Mouse (Mus musculus) cerebellum, adult 2 months (tissue): ENCODE data around the gene Nup62. TPM values are rescaled to one million over a fixed set of nuclear protein-coding genes. Genes with fewer than 3 reads are reported as not detected.

ENCODE experiments used
- DNase-seq, 2 experiments: peaks; one replicate each; pipeline ENCODE4 v3.0.0; 2021
- H3K27ac ChIP-seq: fragments of 200-500 bp; 2 replicates; pipeline ENCODE4 v1.5.1; 2012; ENCODE audit warnings: low read length, control low read depth, inconsistent platforms; ENCODE audit not compliant: insufficient read depth
- H3K27me3 ChIP-seq: fragments of 200-500 bp; 2 replicates; pipeline ENCODE4 v1.6.1; 2012; ENCODE audit warnings: inconsistent platforms, mild to moderate bottlenecking, low read length, moderate library complexity; ENCODE audit not compliant: control insufficient read depth, insufficient read depth
- H3K4me1 ChIP-seq: fragments of 200-500 bp; 2 replicates; pipeline ENCODE4 v1.6.1; 2011; ENCODE audit warnings: low read length; ENCODE audit not compliant: control insufficient read depth, insufficient read depth
- H3K4me3 ChIP-seq: fragments of 200-500 bp; replicated peaks from 2 replicates; pipeline ENCODE3; 2011; ENCODE audit warnings: mild to moderate bottlenecking, low read depth, low read length, control low read depth; ENCODE audit not compliant: insufficient read depth
- CTCF ChIP-seq: fragments of 200-500 bp; IDR thresholded peaks from 2 replicates; pipeline ENCODE4 v1.5.1; 2011; ENCODE audit warnings: low read depth, mild to moderate bottlenecking, control low read depth, low read length, moderate library complexity, borderline replicate concordance; ENCODE audit not compliant: insufficient read depth
- POLR2A ChIP-seq: fragments of 200-500 bp; IDR thresholded peaks from 2 replicates; pipeline ENCODE4 v1.6.1; 2011; ENCODE audit warnings: low read length, control low read depth, borderline replicate concordance; ENCODE audit not compliant: insufficient read depth
- WGBS: fragments of 180-500 bp; shearing (Covaris S2); methylation state at CpG from one replicate; pipeline ENCODE4 v1.1.7; 2018; 5-methylcytosine and 5-hydroxymethylcytosine counted together
- polyA plus RNA-seq: library from polyadenylated mRNA; depleted of rRNA; stranded (reverse); fragments of >200 nt; gene quantifications from 2 replicates; pipeline ENCODE4 v1.2.3, GENCODE M21; 2012; rRNA removed

The Nup62 gene
- polyA plus RNA-seq, result 28.9 and 29.4 TPM in 2 replicates

- Histone ChIP-seq H3K4me1 (peaks cover 14% of the 10 kb centered on the region), H3K27me3 (no peaks in the 10 kb centered on the region), H3K27ac (peak within 1 kb of the TSS; percentile 79), H3K4me3 (peak within 1 kb of the TSS; percentile 83)
- TF ChIP-seq CTCF, result no peak
- peak; percentile 51; the same call in 1 of the 2 replicates for TF ChIP-seq POLR2A
- DNase-seq, result peak; percentile 98
- under 1% methylated on average over 62 of the region's 62 CpGs for WGBS
These were observed at the start of gene Nup62, which contains the start of gene Il4i1 for GRCm38 (mm10) chr7:44815721-44816469. Gene Nup62, plus strand, starts transcription at chr7:44816088. Gene Il4i1, plus strand, starts transcription at chr7:44816387.

- TF ChIP-seq CTCF, result no peak
- no peak for TF ChIP-seq POLR2A
- DNase-seq, result no peak
- Histone ChIP-seq H3K27me3 (no peaks in the 10 kb centered on the region), H3K4me3 (no peak overlapping the region), H3K27ac (no peak overlapping the region), H3K4me1 (no peaks in the 10 kb centered on the region)
- WGBS, result 80% methylated on average over 5 of the region's 5 CpGs
These were observed 47.8 kb upstream of the Nup62 start for GRCm38 (mm10) chr7:44768129-44768528.

DNA sequence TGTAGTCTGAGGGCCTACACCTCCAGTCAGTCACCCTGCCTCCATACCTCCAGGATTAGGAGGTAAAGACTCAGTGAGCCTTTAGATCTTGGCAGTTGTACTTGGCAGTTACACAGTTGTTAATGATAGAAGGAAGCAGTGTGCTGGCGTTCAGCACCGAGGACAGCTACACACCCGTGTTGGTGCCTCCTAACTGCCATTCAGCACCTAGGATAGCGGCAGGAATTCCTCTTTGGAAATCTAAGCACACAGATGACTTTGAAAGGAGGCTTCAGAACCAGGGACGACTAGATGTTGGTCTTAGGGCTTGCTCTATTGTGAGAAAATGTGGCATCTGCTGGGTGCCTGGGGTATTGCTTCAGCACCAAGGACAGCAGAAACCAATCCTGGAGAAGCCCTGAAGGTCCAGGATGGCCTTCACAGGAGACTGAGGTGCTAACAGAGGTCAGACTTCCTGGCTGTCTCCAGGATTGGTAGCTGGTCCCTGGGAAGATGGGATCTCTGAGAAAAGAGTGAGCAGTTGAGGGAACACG is 45.8 kb upstream of the Nup62 start:
- H3K4me1 ChIP-seq, result no peaks in the 10 kb centered on the region
- 27% methylated on average over 6 of the region's 6 CpGs for WGBS
- H3K4me3 ChIP-seq, result no peak overlapping the region
- H3K27ac ChIP-seq, result no peak overlapping the region
- TF ChIP-seq CTCF (no peak), POLR2A (no peak)
- no peak for DNase-seq
- no peaks in the 10 kb centered on the region for H3K27me3 ChIP-seq

DNA sequence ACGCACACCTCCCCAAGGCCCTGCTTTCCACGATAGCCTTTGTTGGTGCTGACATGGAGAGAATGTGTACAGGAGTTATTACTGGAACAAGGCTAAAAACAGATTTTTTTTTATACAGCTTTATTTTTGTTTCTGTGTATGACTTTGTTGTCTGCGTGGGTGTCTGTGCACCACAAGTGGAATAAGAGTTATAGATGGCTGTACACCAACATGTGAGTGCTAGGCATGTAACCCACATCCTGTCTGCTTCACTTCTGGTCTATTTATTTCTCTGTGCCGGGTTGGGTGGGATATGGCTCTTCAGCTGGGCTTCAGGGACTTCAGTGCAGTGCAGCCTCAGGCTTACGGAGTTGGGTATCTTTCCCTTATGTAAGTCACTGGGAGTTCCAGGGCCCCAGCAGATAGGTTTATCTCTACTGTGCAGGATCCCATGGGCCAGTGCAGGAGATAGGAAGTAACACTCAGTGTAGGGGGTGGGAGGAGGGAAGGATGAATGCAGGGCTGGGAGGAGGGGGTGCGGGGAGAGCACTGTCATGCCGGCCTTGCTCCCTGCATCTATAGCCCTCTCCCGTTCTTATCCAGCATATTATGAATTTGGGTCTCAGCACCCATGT is 43.2 kb upstream of the Nup62 start:
- 89% methylated on average over 8 of the region's 8 CpGs for WGBS
- DNase-seq, result no peak
- Histone ChIP-seq H3K27me3 (no peaks in the 10 kb centered on the region), H3K4me1 (no peaks in the 10 kb centered on the region), H3K27ac (no peak overlapping the region), H3K4me3 (no peak overlapping the region)
- TF ChIP-seq CTCF (no peak), POLR2A (no peak)

DNA sequence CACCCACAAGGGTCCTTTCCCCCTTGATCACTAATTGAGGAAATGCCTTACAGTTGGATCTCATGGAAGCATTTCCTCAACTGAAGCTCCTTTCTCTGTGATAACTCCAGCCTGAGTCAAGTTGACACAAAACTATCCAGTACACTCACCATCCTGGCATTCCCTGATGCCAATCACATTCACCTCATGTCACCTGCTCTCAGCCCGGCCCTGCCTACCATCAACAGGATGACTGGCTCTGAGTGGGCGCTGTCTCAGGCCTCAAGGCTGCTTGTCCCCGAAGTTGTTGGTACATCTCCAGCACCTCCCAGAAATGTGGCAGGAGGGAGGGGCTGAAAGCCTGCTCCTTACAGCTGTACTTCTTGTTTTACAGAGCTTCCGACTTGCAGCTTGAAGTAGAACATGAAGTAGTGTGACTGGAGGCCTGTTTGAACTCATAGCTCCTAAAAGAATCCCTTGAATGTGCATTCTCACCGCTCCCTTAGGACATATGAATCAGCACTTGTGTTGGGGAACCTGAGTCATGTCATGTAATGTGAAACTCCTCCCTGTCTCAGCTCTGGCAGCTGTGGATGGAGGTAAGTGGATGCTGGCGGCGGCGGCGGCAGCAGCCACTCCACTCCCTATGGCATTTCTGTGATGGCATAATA is 38.9 kb upstream of the Nup62 start:
- whole genome bisulfite sequencing, result 92% methylated on average over 9 of the region's 9 CpGs
- no peak overlapping the region for H3K27ac ChIP-seq
- no peaks in the 10 kb centered on the region for H3K27me3 ChIP-seq
- no peak for TF ChIP-seq POLR2A
- no peak for TF ChIP-seq CTCF
- no peaks in the 10 kb centered on the region for H3K4me1 ChIP-seq
- DNase-seq, result no peak
- H3K4me3 ChIP-seq, result no peak overlapping the region

DNA sequence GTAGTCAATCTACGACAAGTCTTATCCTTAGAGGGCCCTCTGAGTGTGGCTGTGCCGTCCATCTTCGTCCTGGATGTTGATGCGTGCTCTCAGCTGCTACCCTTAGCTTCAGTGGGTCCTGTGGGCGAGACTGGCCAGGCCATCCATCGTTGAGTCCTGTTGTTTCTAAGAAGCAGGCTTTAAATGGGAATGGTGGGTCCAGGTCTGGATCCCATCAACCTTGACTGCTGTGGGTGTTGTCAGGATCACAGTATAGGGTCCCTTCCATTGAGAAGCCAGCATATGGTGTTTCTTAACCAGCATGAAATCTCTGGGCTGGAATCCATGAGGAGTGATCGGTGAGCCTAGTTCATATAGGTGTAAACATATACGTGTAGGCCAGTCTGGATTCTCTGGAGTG is 35.8 kb upstream of the Nup62 start:
- 84% methylated on average over 8 of the region's 8 CpGs for WGBS
- Histone ChIP-seq H3K27ac (no peak overlapping the region), H3K4me3 (no peak overlapping the region), H3K27me3 (no peaks in the 10 kb centered on the region), H3K4me1 (no peaks in the 10 kb centered on the region)
- DNase-seq, result no peak
- TF ChIP-seq POLR2A, result no peak
- no peak for TF ChIP-seq CTCF

- DNase-seq, result no peak
- 79% methylated on average over 3 of the region's 3 CpGs for WGBS
- H3K4me1 ChIP-seq, result no peaks in the 10 kb centered on the region
- no peak overlapping the region for H3K4me3 ChIP-seq
- H3K27ac ChIP-seq, result no peak overlapping the region
- H3K27me3 ChIP-seq, result no peaks in the 10 kb centered on the region
- no peak for TF ChIP-seq POLR2A
- TF ChIP-seq CTCF, result no peak
These were observed 26.4 kb upstream of the Nup62 start for GRCm38 (mm10) chr7:44789531-44789930.
